Mouse (Mus musculus) heart, adult 2 months (tissue): ENCODE data around the gene Lyrm9. TPM values are rescaled to one million over a fixed set of nuclear protein-coding genes. Genes with fewer than 3 reads are reported as not detected.

ENCODE experiments used
- DNase-seq, 2 experiments: peaks; one replicate each; pipeline ENCODE4 v3.0.0; 2021
- H3K27ac ChIP-seq: fragments of 200-600 bp; 2 replicates; pipeline ENCODE4 v1.8.1; 2022
- H3K27me3 ChIP-seq: fragments of 200-500 bp; 2 replicates; pipeline ENCODE4 v1.6.1; 2012; ENCODE audit warnings: mild to moderate bottlenecking, low read length, inconsistent platforms, mixed read lengths; ENCODE audit not compliant: control insufficient read depth, insufficient read depth
- H3K36me3 ChIP-seq: fragments of 200-500 bp; 2 replicates; pipeline ENCODE4 v1.6.1; 2012; ENCODE audit warnings: low read length, inconsistent platforms; ENCODE audit not compliant: control insufficient read depth, insufficient read depth
- H3K4me1 ChIP-seq: fragments of 200-500 bp; 2 replicates; pipeline ENCODE4 v1.6.1; 2011; ENCODE audit warnings: low read length; ENCODE audit not compliant: control insufficient read depth, insufficient read depth
- H3K4me3 ChIP-seq: fragments of 200-600 bp; 2 replicates; pipeline ENCODE4 v1.8.1; 2022
- H3K79me2 ChIP-seq: fragments of 200-500 bp; replicated peaks from 2 replicates; pipeline ENCODE4 v1.6.1; 2012; ENCODE audit warnings: mild to moderate bottlenecking, inconsistent platforms, low read length, moderate library complexity, mixed read lengths; ENCODE audit not compliant: control insufficient read depth, insufficient read depth
- H3K9ac ChIP-seq: fragments of 200-500 bp; 2 replicates; pipeline ENCODE4 v1.6.1; 2012; ENCODE audit warnings: low read depth, mild to moderate bottlenecking, control low read depth, inconsistent platforms, low read length, mixed read lengths
- CTCF ChIP-seq: fragments of 200-600 bp; IDR thresholded peaks from 2 replicates; pipeline ENCODE4 v1.8.1; 2022; ENCODE audit warnings: antibody characterized with exemption, mild to moderate bottlenecking, moderate library complexity
- EP300 ChIP-seq: fragments of 200-500 bp; IDR thresholded peaks from 2 replicates; pipeline ENCODE4 v1.6.1; 2011; ENCODE audit warnings: low read depth, low read length, control low read depth; ENCODE audit not compliant: insufficient read depth
- POLR2A ChIP-seq: fragments of 200-500 bp; IDR thresholded peaks from 2 replicates; pipeline ENCODE4 v1.6.1; 2011; ENCODE audit warnings: mild to moderate bottlenecking, low read depth, low read length, control low read depth; ENCODE audit not compliant: insufficient read depth
- WGBS: fragments of 180-500 bp; shearing (Covaris S2); methylation state at CpG from one replicate; pipeline ENCODE4 v1.1.7; 2018; 5-methylcytosine and 5-hydroxymethylcytosine counted together
- intact Hi-C: fragments of 180-260 bp; cut with DNase I; formaldehyde crosslinking; loops from one replicate; pipeline ENCODE4 v1.15.1; 2025
- polyA plus RNA-seq: library from polyadenylated mRNA; depleted of rRNA; stranded (reverse); fragments of >200 nt; gene quantifications from 2 replicates; pipeline ENCODE4 v1.2.3, GENCODE M21; 2012
- total RNA-seq, 2 experiments: library from RNA; stranded (reverse); gene quantifications; 2 replicates each; pipeline ENCODE4 v1.2.3; 2021

Lyrm9 gene
- total and polyA plus RNA-seq, 3 experiments, result 35.4 to 45.3 (median 37.1) TPM

DNA sequence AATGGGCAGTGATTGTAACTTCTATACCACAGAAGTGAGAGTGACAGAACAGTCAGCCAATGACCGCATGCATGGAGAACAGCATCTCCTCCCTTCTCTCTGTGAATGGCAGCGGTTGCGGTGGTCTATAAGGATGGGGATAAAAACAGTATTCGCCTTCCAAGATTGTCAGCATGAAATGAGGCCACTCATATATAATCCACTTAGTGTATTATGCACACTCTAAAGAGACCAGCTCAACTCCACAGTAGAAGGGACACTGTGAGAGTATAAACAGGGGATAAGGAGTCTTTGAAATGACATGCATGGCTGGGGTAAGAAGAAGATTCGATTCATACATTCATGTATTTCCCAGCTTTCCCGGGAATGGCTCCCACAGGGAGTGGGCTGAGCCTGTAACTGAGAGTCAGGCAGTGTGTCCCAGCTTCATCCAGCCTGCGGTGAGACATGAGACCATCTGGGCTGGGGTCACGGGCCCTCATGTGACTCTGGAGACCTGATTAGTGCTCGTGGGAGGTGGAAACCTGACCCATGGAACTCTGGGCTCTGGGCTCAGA lies 43.5 kb upstream of the Lyrm9 start:
- TF ChIP-seq POLR2A (no peak), EP300 (no peak), CTCF (no peak)
- H3K79me2 ChIP-seq, result no peaks in the 10 kb centered on the region
- intact Hi-C loops, result no loop called here
- H3K36me3 ChIP-seq, result no peaks in the 10 kb centered on the region
- H3K9ac ChIP-seq, result no peak overlapping the region
- no peaks in the 10 kb centered on the region for H3K27me3 ChIP-seq
- H3K27ac ChIP-seq, result no peak overlapping the region
- WGBS, result 74% methylated on average over 9 of the region's 9 CpGs
- no peaks in the 10 kb centered on the region for H3K4me1 ChIP-seq
- no peak overlapping the region for H3K4me3 ChIP-seq
- no peak for DNase-seq

GRCm38 (mm10) chr11:78786013-78786431 lies 40.4 kb upstream of the Lyrm9 start:
- Histone ChIP-seq H3K4me1 (no peaks in the 10 kb centered on the region), H3K9ac (no peak overlapping the region), H3K27ac (no peak overlapping the region), H3K27me3 (no peaks in the 10 kb centered on the region), H3K36me3 (no peaks in the 10 kb centered on the region), H3K4me3 (no peak overlapping the region), H3K79me2 (no peaks in the 10 kb centered on the region)
- DNase-seq, result no peak
- no peak for TF ChIP-seq POLR2A
- TF ChIP-seq CTCF, result no peak
- TF ChIP-seq EP300, result no peak
- WGBS, result 38% methylated on average over 7 of the region's 7 CpGs
- intact Hi-C loops, result no loop called here

DNA sequence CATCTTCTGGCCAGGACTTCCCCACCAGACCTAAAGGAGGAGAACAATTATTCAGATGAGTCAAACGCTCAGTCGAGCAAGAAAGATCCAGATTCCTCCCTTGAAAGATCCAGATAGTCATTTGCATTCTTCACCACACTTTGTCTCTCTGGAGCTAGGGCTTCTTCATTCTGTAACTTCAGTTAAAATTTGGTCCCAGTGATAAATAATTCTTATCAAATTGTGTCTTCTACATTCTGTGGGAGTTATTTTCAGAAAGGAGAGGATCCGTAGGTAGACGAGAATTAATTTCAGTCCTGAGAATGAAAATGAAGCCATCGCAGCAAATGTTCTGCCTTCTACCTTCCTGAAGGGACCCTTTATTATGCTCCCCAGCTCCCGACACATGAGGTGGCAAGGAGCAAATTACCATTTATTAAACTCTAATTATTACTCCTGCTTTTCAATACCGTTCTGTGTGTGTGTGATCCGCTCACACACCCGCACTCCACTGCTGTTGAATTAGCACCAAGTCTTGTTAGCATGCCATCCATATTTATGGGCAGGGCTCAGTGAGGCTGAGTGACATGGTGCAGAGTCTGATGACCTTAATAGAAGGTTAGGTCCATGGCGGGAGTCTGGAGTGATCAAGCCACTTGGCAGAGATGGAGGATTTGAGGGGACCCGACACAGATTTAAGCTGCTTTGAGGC lies 36.9 kb upstream of the Lyrm9 start:
- Histone ChIP-seq H3K27ac (no peak overlapping the region), H3K9ac (no peak overlapping the region), H3K4me1 (no peaks in the 10 kb centered on the region), H3K27me3 (no peaks in the 10 kb centered on the region), H3K36me3 (no peaks in the 10 kb centered on the region), H3K79me2 (no peaks in the 10 kb centered on the region), H3K4me3 (no peak overlapping the region)
- intact Hi-C loops, result no loop called here
- DNase-seq, result no peak
- TF ChIP-seq CTCF (no peak), POLR2A (no peak), EP300 (no peak)
- WGBS, result 84% methylated on average over 11 of the region's 11 CpGs

DNA sequence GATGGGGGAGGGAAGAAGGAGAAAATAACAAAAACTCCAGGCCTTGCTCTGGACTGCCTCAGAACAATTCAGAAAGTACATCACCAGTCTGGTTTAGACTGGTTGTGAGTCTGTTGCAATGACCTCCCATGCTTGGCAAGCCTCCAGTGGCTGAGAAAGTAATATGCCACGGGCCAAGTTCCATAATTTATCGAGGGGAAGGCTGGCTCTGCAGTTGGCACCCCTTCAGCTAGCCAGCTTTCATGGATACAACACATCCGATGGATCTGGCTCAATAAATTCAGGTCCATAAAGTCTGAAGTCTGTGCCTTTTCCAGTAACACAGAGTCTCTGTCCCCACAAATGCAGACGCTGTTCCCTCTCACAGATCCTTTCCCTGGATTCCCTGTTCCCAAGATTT lies 34.8 kb upstream of the Lyrm9 start:
- Histone ChIP-seq H3K9ac (no peak overlapping the region), H3K4me1 (no peaks in the 10 kb centered on the region), H3K4me3 (no peak overlapping the region), H3K79me2 (no peaks in the 10 kb centered on the region), H3K27me3 (no peaks in the 10 kb centered on the region), H3K27ac (no peak overlapping the region), H3K36me3 (no peaks in the 10 kb centered on the region)
- TF ChIP-seq POLR2A (no peak), EP300 (no peak), CTCF (no peak)
- intact Hi-C loops, result no loop called here
- WGBS, result 22% methylated on average over 4 of the region's 4 CpGs
- peak; percentile 43 to 59 for DNase-seq

GRCm38 (mm10) chr11:78792055-78792454 lies 34.3 kb upstream of the Lyrm9 start:
- Histone ChIP-seq H3K4me1 (no peaks in the 10 kb centered on the region), H3K4me3 (no peak overlapping the region), H3K27ac (no peak overlapping the region), H3K27me3 (no peaks in the 10 kb centered on the region), H3K79me2 (no peaks in the 10 kb centered on the region), H3K9ac (no peak overlapping the region), H3K36me3 (no peaks in the 10 kb centered on the region)
- no peak for TF ChIP-seq CTCF
- TF ChIP-seq EP300, result no peak
- no peak for TF ChIP-seq POLR2A
- intact Hi-C loops, result no loop called here
- 76% methylated on average over 5 of the region's 5 CpGs for WGBS
- DNase-seq, result no peak

- H3K27me3 ChIP-seq, result no peaks in the 10 kb centered on the region
- H3K4me3 ChIP-seq, result no peak overlapping the region
- DNase-seq, result no peak
- intact Hi-C loops, result no loop called here
- 38% methylated on average over 11 of the region's 11 CpGs for WGBS
- TF ChIP-seq POLR2A (no peak), EP300 (no peak), CTCF (no peak)
- no peaks in the 10 kb centered on the region for H3K36me3 ChIP-seq
- H3K9ac ChIP-seq, result no peak overlapping the region
- H3K4me1 ChIP-seq, result no peaks in the 10 kb centered on the region
- no peaks in the 10 kb centered on the region for H3K79me2 ChIP-seq
- H3K27ac ChIP-seq, result no peak overlapping the region
These were observed 33.9 kb upstream of the Lyrm9 start for GRCm38 (mm10) chr11:78792465-78792864.
